Mouse (Mus musculus): ENCODE measurements at regions not wholly inside any gene's neighbourhood (a gene's known extent, or its start where the extent isn't known, plus 50 kb on each side); places are given as distances from the start of the nearest gene placed in this dataset.

- no peaks in the 10 kb centered on the region for H3K36me3 ChIP-seq (ENCODE audit: insufficient read depth, low read length)
- no peak overlapping the region for H3K4me3 ChIP-seq (replicated peaks; ENCODE audit: low read length)
- H3K9me3 ChIP-seq (ENCODE audit: low read length), result no peaks in the 10 kb centered on the region
- H3K4me1 ChIP-seq (replicated peaks; ENCODE audit: low read depth, low read length), result no peaks in the 10 kb centered on the region
- no peak for TF ChIP-seq CTCF (conservative IDR thresholded peaks at IDR 0.05; ENCODE audit: low read length)
- TF ChIP-seq POU5F1 (IDR thresholded peaks at IDR 0.05; ENCODE audit: borderline replicate concordance, low read length), result no peak
- no peak for TF ChIP-seq NANOG (IDR thresholded peaks at IDR 0.05; ENCODE audit: borderline replicate concordance, low read length)
- no peaks in the 10 kb centered on the region for H3K27me3 ChIP-seq (ENCODE audit: insufficient read depth, low read length)
These were observed 245.7 kb downstream of the Setd4 start for GRCm38 (mm10) chr16:93358166-93358565.

- Histone ChIP-seq H3K27me3 (ENCODE audit: insufficient read depth, low read length) (no peaks in the 10 kb centered on the region), H3K4me3 (replicated peaks; ENCODE audit: low read length) (no peak overlapping the region), H3K36me3 (ENCODE audit: insufficient read depth, low read length) (no peaks in the 10 kb centered on the region), H3K4me1 (replicated peaks; ENCODE audit: low read depth, low read length) (no peaks in the 10 kb centered on the region), H3K9me3 (ENCODE audit: low read length) (no peaks in the 10 kb centered on the region)
- no peak for TF ChIP-seq CTCF (conservative IDR thresholded peaks at IDR 0.05; ENCODE audit: low read length)
- TF ChIP-seq NANOG (IDR thresholded peaks at IDR 0.05; ENCODE audit: borderline replicate concordance, low read length), result no peak
- TF ChIP-seq POU5F1 (IDR thresholded peaks at IDR 0.05; ENCODE audit: borderline replicate concordance, low read length), result no peak
These were observed 248.5 kb downstream of the Setd4 start for GRCm38 (mm10) chr16:93355204-93355899.

- TF ChIP-seq NANOG (IDR thresholded peaks at IDR 0.05; ENCODE audit: borderline replicate concordance, low read length) (no peak), POU5F1 (IDR thresholded peaks at IDR 0.05; ENCODE audit: borderline replicate concordance, low read length) (no peak), CTCF (conservative IDR thresholded peaks at IDR 0.05; ENCODE audit: low read length) (no peak)
- Histone ChIP-seq H3K9me3 (ENCODE audit: low read length) (no peaks in the 10 kb centered on the region), H3K4me1 (replicated peaks; ENCODE audit: low read depth, low read length) (no peaks in the 10 kb centered on the region), H3K27me3 (ENCODE audit: insufficient read depth, low read length) (no peaks in the 10 kb centered on the region), H3K36me3 (ENCODE audit: insufficient read depth, low read length) (no peaks in the 10 kb centered on the region), H3K4me3 (replicated peaks; ENCODE audit: low read length) (no peak overlapping the region)
These were observed 249.9 kb downstream of the Setd4 start for GRCm38 (mm10) chr16:93353971-93354370.

- TF ChIP-seq CTCF (conservative IDR thresholded peaks at IDR 0.05; ENCODE audit: low read length) (no peak), POU5F1 (IDR thresholded peaks at IDR 0.05; ENCODE audit: borderline replicate concordance, low read length) (no peak), NANOG (IDR thresholded peaks at IDR 0.05; ENCODE audit: borderline replicate concordance, low read length) (no peak)
- H3K9me3 ChIP-seq (ENCODE audit: low read length), result no peaks in the 10 kb centered on the region
- H3K36me3 ChIP-seq (ENCODE audit: insufficient read depth, low read length), result no peaks in the 10 kb centered on the region
- H3K27me3 ChIP-seq (ENCODE audit: insufficient read depth, low read length), result no peaks in the 10 kb centered on the region
- H3K4me1 ChIP-seq (replicated peaks; ENCODE audit: low read depth, low read length), result peaks cover 5% of the 10 kb centered on the region; the same call in 1 of the 2 replicates
- no peak overlapping the region for H3K4me3 ChIP-seq (replicated peaks; ENCODE audit: low read length)
These were observed 259.3 kb downstream of the Setd4 start for GRCm38 (mm10) chr16:93344555-93344954.

- TF ChIP-seq POU5F1 (IDR thresholded peaks at IDR 0.05; ENCODE audit: borderline replicate concordance, low read length), result no peak
- no peak for TF ChIP-seq CTCF (conservative IDR thresholded peaks at IDR 0.05; ENCODE audit: low read length)
- TF ChIP-seq NANOG (IDR thresholded peaks at IDR 0.05; ENCODE audit: borderline replicate concordance, low read length), result no peak
- H3K36me3 ChIP-seq (ENCODE audit: insufficient read depth, low read length), result no peaks in the 10 kb centered on the region
These were observed 261.2 kb downstream of the Setd4 start for GRCm38 (mm10) chr16:93342701-93343100.

GRCm38 (mm10) chr16:93341791-93342190 is 262.1 kb downstream of the Setd4 start:
- Histone ChIP-seq H3K4me3 (replicated peaks; ENCODE audit: low read length) (no peak overlapping the region), H3K9me3 (ENCODE audit: low read length) (no peaks in the 10 kb centered on the region), H3K36me3 (ENCODE audit: insufficient read depth, low read length) (no peaks in the 10 kb centered on the region), H3K4me1 (replicated peaks; ENCODE audit: low read depth, low read length) (no peaks in the 10 kb centered on the region), H3K27me3 (ENCODE audit: insufficient read depth, low read length) (no peaks in the 10 kb centered on the region)
- TF ChIP-seq CTCF (conservative IDR thresholded peaks at IDR 0.05; ENCODE audit: low read length) (no peak), POU5F1 (IDR thresholded peaks at IDR 0.05; ENCODE audit: borderline replicate concordance, low read length) (no peak), NANOG (IDR thresholded peaks at IDR 0.05; ENCODE audit: borderline replicate concordance, low read length) (no peak)

More at GRCm38 (mm10) chr16:93342701-93343100, 261.2 kb downstream of the Setd4 start:
- Histone ChIP-seq H3K27me3 (ENCODE audit: insufficient read depth, low read length) (no peaks in the 10 kb centered on the region), H3K9me3 (ENCODE audit: low read length) (no peaks in the 10 kb centered on the region), H3K4me3 (replicated peaks; ENCODE audit: low read length) (no peak overlapping the region), H3K4me1 (replicated peaks; ENCODE audit: low read depth, low read length) (peaks cover 5% of the 10 kb centered on the region; the same call in 1 of the 2 replicates)

GRCm38 (mm10) chr16:93338806-93339205 is 265.1 kb downstream of the Setd4 start:
- H3K4me1 ChIP-seq (replicated peaks; ENCODE audit: low read depth, low read length), result no peaks in the 10 kb centered on the region
- no peak for TF ChIP-seq CTCF (conservative IDR thresholded peaks at IDR 0.05; ENCODE audit: low read length)
- no peak for TF ChIP-seq NANOG (IDR thresholded peaks at IDR 0.05; ENCODE audit: borderline replicate concordance, low read length)
- TF ChIP-seq POU5F1 (IDR thresholded peaks at IDR 0.05; ENCODE audit: borderline replicate concordance, low read length), result no peak
- H3K4me3 ChIP-seq (replicated peaks; ENCODE audit: low read length), result no peak overlapping the region

GRCm38 (mm10) chr16:93335322-93336111 is 268.3 kb downstream of the Setd4 start:
- no peaks in the 10 kb centered on the region for H3K9me3 ChIP-seq (ENCODE audit: low read length)
- H3K4me3 ChIP-seq (replicated peaks; ENCODE audit: low read length), result no peak overlapping the region
- no peaks in the 10 kb centered on the region; the same call in 1 of the 2 replicates for H3K4me1 ChIP-seq (replicated peaks; ENCODE audit: low read depth, low read length)
- TF ChIP-seq POU5F1 (IDR thresholded peaks at IDR 0.05; ENCODE audit: borderline replicate concordance, low read length) (no peak), CTCF (conservative IDR thresholded peaks at IDR 0.05; ENCODE audit: low read length) (no peak), NANOG (IDR thresholded peaks at IDR 0.05; ENCODE audit: borderline replicate concordance, low read length) (no peak)
- H3K27me3 ChIP-seq (ENCODE audit: insufficient read depth, low read length), result no peaks in the 10 kb centered on the region
- H3K36me3 ChIP-seq (ENCODE audit: insufficient read depth, low read length), result no peaks in the 10 kb centered on the region

More at GRCm38 (mm10) chr16:93338806-93339205, 265.1 kb downstream of the Setd4 start:
- Histone ChIP-seq H3K9me3 (ENCODE audit: low read length) (no peaks in the 10 kb centered on the region), H3K36me3 (ENCODE audit: insufficient read depth, low read length) (no peaks in the 10 kb centered on the region), H3K27me3 (ENCODE audit: insufficient read depth, low read length) (no peaks in the 10 kb centered on the region)

Measured in E14TG2a.4 (cell line).